Mouse (Mus musculus): ENCODE measurements around the gene Zfp663. TPM values are rescaled to one million over a fixed set of nuclear protein-coding genes. Genes with fewer than 3 reads are reported as not detected.

Gene Zfp663
- polyA plus RNA-seq, 1 experiment from 2014 or later: 3.8 TPM

DNA sequence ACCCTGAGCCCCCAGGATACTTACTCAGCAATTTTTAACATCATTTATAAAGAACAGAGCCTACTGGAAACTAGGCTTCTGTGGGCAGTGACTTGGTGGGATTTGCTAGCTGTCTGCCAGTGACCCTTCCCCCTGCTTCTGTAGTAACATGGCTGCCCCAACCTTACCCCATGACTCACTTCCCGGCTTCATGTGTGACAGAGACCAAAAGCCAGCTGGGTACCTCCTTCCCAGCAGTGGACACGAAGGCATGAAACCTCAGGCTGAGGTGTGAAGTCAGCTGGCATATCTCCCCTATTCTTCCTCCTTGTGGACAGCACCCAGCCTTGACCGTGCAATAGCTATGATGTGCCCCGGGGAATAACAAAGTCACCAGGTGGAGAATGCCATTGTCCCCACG is 39.8 kb downstream of the Zfp663 start:
- peaks cover 34% of the 10 kb centered on the region for H3K4me1 ChIP-seq
- H3K27ac ChIP-seq (replicated peaks): no peak overlapping the region
- H3K9ac ChIP-seq (replicated peaks): no peak overlapping the region
- no peak overlapping the region for H3K4me2 ChIP-seq
- ATAC-seq (ENCODE audit: low FRiP score): no peak
- no peak overlapping the region for H3K4me3 ChIP-seq (replicated peaks)
- H3K36me3 ChIP-seq: no peaks in the 10 kb centered on the region
- H3K27me3 ChIP-seq (replicated peaks): 0 out of 2 replicates have a peak, but pooled peaks cover 4% of the 10 kb centered on the region
- 0 out of 2 replicates have a peak, but pooled peaks cover 3% of the 10 kb centered on the region for H3K9me3 ChIP-seq (replicated peaks)
- 77% methylated on average over 5 of the region's 5 CpGs for WGBS

DNA sequence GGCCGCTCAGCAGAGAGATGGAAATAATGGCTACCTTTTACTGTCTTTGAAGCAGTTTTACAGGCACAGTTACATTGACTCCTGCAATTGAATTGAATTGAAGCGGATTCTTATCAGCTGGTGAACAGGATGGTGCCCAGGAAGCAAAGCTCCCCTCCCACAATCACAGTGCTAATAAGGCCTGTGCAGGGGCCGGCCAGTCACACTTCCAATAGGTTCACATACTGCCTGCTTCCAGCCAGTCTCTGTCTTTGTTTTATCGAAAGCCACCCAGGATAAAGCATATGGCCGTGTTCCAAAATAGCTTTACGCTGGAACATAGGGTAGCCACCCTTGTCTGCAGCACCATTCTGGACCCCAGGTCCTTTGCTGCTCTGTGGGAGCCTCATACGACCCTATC is 41.1 kb downstream of the Zfp663 start:
- Histone ChIP-seq H3K4me3 (replicated peaks) (peak overlapping the region; percentile 91), H3K9ac (replicated peaks) (peak overlapping the region; percentile 69), H3K27ac (replicated peaks) (peak overlapping the region; percentile 95), H3K4me2 (peak overlapping the region; percentile 89), H3K4me1 (peaks cover 46% of the 10 kb centered on the region), H3K36me3 (no peaks in the 10 kb centered on the region), H3K27me3 (replicated peaks) (0 out of 2 replicates have a peak, but pooled peaks cover 4% of the 10 kb centered on the region), H3K9me3 (replicated peaks) (0 out of 2 replicates have a peak, but pooled peaks cover 3% of the 10 kb centered on the region)
- no peak for ATAC-seq (ENCODE audit: low FRiP score)
- WGBS: 15% methylated on average over 7 of the region's 7 CpGs

DNA sequence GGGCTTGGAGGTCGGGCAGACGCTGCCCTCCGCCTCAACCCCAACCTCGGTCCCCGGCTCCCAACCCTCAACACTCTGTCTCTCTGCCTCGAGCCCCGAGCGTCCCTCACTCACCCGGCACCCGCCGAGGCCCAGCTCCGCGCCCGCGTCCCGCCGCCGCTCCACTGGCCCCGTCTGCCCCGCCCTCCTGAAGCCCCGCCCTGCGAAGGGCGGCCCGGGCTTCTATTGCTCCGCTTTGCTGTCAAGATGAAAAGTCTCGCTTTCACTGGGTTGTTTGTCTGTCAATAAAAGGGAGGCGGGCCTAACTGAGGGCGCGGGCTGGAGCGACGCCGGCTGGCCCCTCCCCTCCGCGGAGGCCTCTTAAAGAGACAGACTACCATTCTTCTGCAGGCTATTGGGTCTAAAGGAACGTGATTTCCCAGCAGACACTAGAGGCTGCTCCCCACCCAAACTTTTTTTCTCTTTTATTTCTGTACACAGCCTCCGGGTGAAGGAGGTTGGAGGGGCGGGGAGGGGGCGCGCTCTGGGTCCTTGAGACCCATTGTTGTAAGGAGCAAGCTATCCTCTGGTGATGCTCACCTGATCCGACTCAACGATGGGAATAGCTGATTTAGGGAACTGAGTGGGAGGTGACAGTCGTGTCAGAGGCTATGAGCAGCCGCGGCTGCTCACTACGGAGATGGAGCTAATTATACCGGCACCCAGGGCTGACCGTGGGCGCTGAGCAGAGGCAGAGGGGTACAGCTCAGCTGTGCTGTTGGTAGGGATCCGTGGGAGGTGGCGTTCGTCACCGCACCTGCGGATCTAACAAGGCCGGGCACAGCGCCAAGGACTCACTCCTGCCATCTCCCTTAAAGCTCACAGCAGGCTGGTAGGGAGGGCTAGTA is 42.0 kb downstream of the Zfp663 start, which contains the start of gene Elmo2:
Gene Elmo2, minus strand, starts transcription at position 176 of the 887 bp plus-strand sequence.
- H3K4me1 ChIP-seq: peaks cover 54% of the 10 kb centered on the region

DNA sequence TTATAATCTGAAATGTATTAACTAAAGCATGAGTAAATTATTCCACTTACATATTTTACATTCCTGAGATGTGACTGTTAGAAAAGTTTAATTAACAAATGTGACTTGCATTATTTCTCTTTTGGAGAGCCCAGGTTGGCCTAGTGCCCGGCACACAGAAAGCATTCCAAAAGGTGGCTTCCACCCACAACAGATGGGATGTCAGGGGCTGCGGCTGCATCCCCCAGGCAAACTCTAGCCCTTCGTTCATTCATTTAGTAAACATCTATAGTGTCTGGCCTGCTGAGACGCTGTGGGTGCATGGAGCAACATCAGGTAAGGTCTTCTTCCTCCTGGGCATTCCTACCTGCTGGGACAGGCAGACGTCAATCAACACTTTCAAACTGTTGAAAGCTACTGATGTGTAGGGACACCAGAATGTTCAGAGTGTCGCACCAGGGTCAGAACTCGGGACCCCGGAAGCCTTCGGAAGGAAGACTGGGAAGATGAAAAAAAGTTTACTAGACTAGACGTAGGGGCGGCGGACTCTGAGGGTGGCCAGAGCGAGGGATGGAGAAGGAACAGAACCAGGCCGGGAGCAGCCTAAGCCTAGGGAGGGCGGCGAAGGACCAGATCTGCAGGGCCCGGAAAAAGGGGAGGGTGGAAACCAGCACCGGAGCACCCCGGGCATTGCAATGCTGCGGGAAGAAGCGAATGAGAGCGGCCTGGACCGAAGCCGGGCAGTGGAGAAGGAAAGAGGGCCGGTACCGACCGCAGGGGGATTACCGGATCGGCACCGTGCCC is 42.8 kb downstream of the Zfp663 start:
- Histone ChIP-seq H3K27ac (replicated peaks) (peak overlapping the region; percentile 79), H3K4me1 (peaks cover 63% of the 10 kb centered on the region), H3K4me3 (replicated peaks) (peak overlapping the region; percentile 91), H3K4me2 (peak overlapping the region; percentile 71), H3K9ac (replicated peaks) (peak overlapping the region; percentile 89), H3K27me3 (replicated peaks) (0 out of 2 replicates have a peak, but pooled peaks cover 4% of the 10 kb centered on the region), H3K36me3 (no peaks in the 10 kb centered on the region), H3K9me3 (replicated peaks) (no peaks in the 10 kb centered on the region)
- under 1% methylated on average over 30 of the region's 30 CpGs for WGBS
- peak; percentile 24 for ATAC-seq (ENCODE audit: low FRiP score)

More for the DNA sequence above, 42.0 kb downstream of the Zfp663 start, which contains the start of gene Elmo2:
- Histone ChIP-seq H3K36me3 (no peaks in the 10 kb centered on the region), H3K4me2 (peak within 1 kb of the TSS; percentile 89), H3K4me3 (replicated peaks) (peak within 1 kb of the TSS; percentile 91), H3K27ac (replicated peaks) (peak within 1 kb of the TSS; percentile 95), H3K9me3 (replicated peaks) (0 out of 2 replicates have a peak, but pooled peaks cover 3% of the 10 kb centered on the region), H3K9ac (replicated peaks) (peak within 1 kb of the TSS; percentile 89), H3K27me3 (replicated peaks) (0 out of 2 replicates have a peak, but pooled peaks cover 4% of the 10 kb centered on the region)
- ATAC-seq (ENCODE audit: low FRiP score): peak; percentile 96
- under 1% methylated on average over 54 of the region's 55 CpGs for WGBS

DNA sequence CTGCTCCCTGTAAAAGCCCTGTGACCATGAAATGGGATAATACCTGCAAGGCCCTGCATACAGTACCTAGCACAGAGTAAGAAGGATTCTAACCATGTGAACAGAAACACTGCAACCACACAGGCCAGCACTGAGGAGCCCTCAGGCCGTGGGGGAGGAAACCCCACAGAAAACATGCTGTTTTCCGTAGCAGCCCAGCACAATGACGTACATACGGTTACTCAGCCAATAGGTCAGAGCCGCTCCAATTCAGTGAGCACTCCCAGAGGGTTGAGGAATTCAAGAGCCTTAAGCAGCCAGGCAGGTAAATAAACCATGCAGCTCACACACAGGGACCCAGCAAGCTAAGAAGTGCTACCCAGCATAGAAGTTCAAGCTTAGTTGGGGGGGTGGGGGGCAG is 44.6 kb downstream of the Zfp663 start:
- Histone ChIP-seq H3K36me3 (no peaks in the 10 kb centered on the region), H3K27ac (replicated peaks) (no peak overlapping the region), H3K27me3 (replicated peaks) (no peaks in the 10 kb centered on the region), H3K9ac (replicated peaks) (0 out of 2 replicates have a peak overlapping the region, but pooled peaks have one; percentile 26), H3K4me3 (replicated peaks) (no peak overlapping the region), H3K4me1 (peaks cover 79% of the 10 kb centered on the region), H3K4me2 (peak overlapping the region; percentile 71), H3K9me3 (replicated peaks) (no peaks in the 10 kb centered on the region)
- WGBS: 30% methylated on average over 5 of the region's 5 CpGs
- ATAC-seq (ENCODE audit: low FRiP score): no peak

DNA sequence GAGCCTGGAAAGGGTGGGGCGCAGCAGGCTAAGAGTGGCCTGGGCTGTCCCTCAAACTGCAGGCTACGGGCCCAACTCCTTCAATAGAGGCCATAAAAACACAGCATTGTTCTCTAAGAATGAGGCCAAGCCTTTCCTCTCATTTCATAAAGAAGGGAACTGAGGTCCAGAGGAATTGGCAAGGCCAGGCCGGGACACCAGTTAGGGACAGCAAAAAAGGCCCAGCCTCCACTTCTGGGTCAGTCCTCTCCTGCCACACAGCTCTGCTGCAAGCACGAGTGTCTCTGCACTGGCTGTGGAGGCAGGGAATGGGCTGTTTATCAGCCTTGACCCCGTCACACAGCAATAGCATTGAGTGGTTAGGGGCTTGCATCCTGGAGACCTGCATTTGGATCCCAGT is 45.0 kb downstream of the Zfp663 start:
- no peak overlapping the region for H3K9ac ChIP-seq (replicated peaks)
- WGBS: 36% methylated on average over 5 of the region's 5 CpGs
- no peaks in the 10 kb centered on the region for H3K27me3 ChIP-seq (replicated peaks)
- H3K27ac ChIP-seq (replicated peaks): no peak overlapping the region
- peaks cover 83% of the 10 kb centered on the region for H3K4me1 ChIP-seq
- no peak for ATAC-seq (ENCODE audit: low FRiP score)
- H3K36me3 ChIP-seq: no peaks in the 10 kb centered on the region
- no peaks in the 10 kb centered on the region for H3K9me3 ChIP-seq (replicated peaks)
- H3K4me2 ChIP-seq: peak overlapping the region; percentile 71; the same call in 1 of the 2 replicates
- H3K4me3 ChIP-seq (replicated peaks): no peak overlapping the region

DNA sequence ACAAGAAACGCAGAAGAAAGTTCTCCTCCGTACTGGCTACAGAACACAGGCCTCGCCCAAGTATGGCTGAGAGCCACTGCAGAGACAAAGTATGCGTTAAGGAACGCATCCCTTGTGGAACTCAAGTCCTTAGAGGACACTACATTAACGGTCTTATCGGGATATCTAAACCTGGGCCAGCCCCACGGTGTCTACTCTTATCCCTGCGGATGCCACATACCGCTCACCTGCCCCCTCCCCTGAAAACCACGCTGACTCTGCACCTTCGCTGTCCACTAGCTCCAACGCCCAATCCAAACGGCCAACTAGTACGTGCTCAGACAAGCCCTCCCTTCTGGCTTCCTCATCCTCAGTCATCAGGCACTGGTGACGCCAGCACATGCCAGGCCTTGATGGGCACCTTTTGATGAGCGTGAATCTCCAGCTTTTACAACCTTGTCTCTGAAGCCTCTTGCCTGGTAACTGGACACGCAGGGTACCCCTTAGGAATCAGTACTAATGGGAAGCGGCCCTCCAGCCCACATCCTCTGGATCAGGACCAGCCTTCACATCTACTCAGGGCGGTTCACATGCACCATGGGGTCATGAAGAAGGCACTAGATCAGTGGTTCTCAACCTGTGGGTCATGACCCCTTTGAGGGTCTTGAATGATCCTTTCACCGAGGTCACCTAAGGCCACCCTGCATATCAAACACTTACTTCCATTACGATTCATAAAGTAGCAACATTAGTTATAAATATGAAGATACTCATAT is 46.4 kb downstream of the Zfp663 start:
- no peak overlapping the region for H3K4me2 ChIP-seq
- 91% methylated on average over 22 of the region's 22 CpGs for WGBS

DNA sequence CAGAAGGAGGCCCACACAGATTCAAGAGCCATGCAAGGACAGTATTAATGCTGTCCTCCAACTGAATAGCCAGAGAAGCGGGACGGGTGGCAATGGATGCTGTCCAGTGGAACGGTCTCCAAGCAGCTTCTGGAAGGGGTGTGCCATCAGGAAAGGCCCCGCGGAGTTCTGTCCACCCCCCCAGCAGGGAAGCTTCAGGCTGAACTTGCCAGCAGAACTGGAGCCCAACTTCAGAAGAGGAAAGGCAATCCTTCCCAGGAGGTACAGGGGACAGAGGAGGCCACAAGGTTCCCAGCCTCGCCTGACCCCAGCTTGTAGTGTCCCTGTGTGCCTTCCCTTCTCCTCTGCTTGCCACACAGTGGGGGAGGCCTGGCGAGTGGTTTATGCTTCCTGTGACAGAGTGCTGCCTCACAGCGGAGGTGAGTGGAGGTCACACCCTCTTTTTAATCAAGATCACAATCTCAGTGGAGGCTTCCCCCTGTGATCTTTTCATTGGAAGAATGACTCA is 47.1 kb downstream of the Zfp663 start:
- peak overlapping the region; percentile 8; the same call in 1 of the 2 replicates for H3K4me2 ChIP-seq

More for the DNA sequence above, 46.4 kb downstream of the Zfp663 start:
- no peak overlapping the region for H3K4me3 ChIP-seq (replicated peaks)
- no peak for ATAC-seq (ENCODE audit: low FRiP score)
- no peaks in the 10 kb centered on the region for H3K9me3 ChIP-seq (replicated peaks)
- no peaks in the 10 kb centered on the region for H3K36me3 ChIP-seq
- no peak overlapping the region for H3K9ac ChIP-seq (replicated peaks)
- H3K27me3 ChIP-seq (replicated peaks): no peaks in the 10 kb centered on the region
- H3K4me1 ChIP-seq: peaks cover 87% of the 10 kb centered on the region
- no peak overlapping the region; the same call in 1 of the 2 replicates for H3K27ac ChIP-seq (replicated peaks)

DNA sequence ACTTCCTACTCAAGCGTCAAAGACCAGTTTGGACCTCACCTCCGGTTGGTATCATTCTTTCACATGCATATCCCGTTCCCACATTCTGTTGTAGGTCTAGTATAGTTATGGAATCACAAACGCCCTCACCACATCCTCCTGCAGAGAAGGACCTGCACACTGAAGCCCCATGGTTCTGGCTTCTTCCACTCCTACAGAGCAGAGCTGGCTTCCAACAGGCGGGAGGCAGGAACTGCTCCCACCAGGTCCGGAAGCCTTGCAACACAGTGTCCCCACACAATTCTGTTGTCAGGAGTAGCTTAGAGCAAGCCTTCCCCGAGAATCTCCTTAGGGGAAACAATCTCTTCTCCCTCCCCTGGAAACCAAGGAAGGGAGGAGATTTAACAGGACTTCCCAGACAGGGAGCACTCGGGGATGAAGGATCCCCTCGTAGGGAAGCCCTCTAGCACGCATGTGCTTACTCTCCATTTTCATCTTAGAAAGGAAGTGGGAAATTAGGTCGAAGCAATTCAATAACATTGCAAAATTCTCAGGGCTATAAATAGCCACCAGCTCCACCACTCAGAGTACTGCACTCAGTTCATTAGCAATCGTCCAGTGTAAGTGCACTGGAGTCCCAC is 47.9 kb downstream of the Zfp663 start:
- no peak for ATAC-seq (ENCODE audit: low FRiP score)
- Histone ChIP-seq H3K4me3 (replicated peaks) (no peak overlapping the region), H3K27ac (replicated peaks) (peak overlapping the region; percentile 39), H3K9ac (replicated peaks) (no peak overlapping the region), H3K27me3 (replicated peaks) (no peaks in the 10 kb centered on the region), H3K36me3 (no peaks in the 10 kb centered on the region), H3K4me1 (peaks cover 97% of the 10 kb centered on the region), H3K4me2 (peak overlapping the region; percentile 8; the same call in 1 of the 2 replicates), H3K9me3 (replicated peaks) (no peaks in the 10 kb centered on the region)
- WGBS: 68% methylated on average over 12 of the region's 12 CpGs

More for the DNA sequence above, 47.1 kb downstream of the Zfp663 start:
- no peak overlapping the region for H3K4me3 ChIP-seq (replicated peaks)
- ATAC-seq (ENCODE audit: low FRiP score): no peak
- no peaks in the 10 kb centered on the region for H3K36me3 ChIP-seq
- no peaks in the 10 kb centered on the region for H3K9me3 ChIP-seq (replicated peaks)
- 57% methylated on average over 8 of the region's 8 CpGs for WGBS
- H3K4me1 ChIP-seq: peaks cover 90% of the 10 kb centered on the region
- peak overlapping the region; percentile 39 for H3K27ac ChIP-seq (replicated peaks)
- no peaks in the 10 kb centered on the region for H3K27me3 ChIP-seq (replicated peaks)
- no peak overlapping the region for H3K9ac ChIP-seq (replicated peaks)

DNA sequence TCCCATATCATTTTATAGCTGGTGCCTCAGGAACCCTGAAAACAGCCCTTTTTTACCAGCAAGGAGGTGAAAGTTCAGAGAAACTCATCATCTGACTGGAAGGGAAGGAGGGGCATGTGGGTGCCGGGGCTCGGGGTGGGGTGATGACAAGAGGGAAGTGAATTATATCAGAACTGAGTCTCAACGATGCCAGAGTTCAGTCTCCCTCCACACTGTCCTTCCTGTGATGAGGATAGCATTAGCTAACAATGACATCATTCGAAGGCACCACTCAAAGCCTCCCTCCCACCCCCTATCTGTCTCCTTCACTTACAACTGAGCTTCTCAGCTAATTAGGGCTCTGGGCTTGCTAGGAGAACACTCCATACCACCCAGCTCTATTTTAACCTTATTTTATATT is 49.0 kb downstream of the Zfp663 start:
- Histone ChIP-seq H3K36me3 (peaks cover 11% of the 10 kb centered on the region), H3K27me3 (replicated peaks) (0 out of 2 replicates have a peak, but pooled peaks cover 4% of the 10 kb centered on the region), H3K27ac (replicated peaks) (no peak overlapping the region), H3K4me3 (replicated peaks) (no peak overlapping the region), H3K4me1 (peaks cover 85% of the 10 kb centered on the region), H3K9me3 (replicated peaks) (no peaks in the 10 kb centered on the region), H3K9ac (replicated peaks) (no peak overlapping the region), H3K4me2 (no peak overlapping the region)
- WGBS: 62% methylated on average over 4 of the region's 4 CpGs
- no peak for ATAC-seq (ENCODE audit: low FRiP score)

All from neural tube, embryonic 15.5 days (tissue).